Mouse (Mus musculus): ENCODE data around the gene Ace. TPM values are rescaled to one million over a fixed set of nuclear protein-coding genes. Genes with fewer than 3 reads are reported as not detected.
A peak's percentile ranks its signal among the peaks of the same experiment; 100 is the strongest.

The Ace gene
- polyA plus RNA-seq, 1 experiment: 1.3 TPM

- no peaks in the 10 kb centered on the region for H3K79me2 ChIP-seq (ENCODE audit: control insufficient read depth, insufficient read depth)
- no peak overlapping the region for H3K4me3 ChIP-seq
- no peak overlapping the region for H3K4me2 ChIP-seq (ENCODE audit: low read depth)
- H3K27me3 ChIP-seq (ENCODE audit: control insufficient read depth, insufficient read depth, insufficient read length): peaks cover 11% of the 10 kb centered on the region
- TF ChIP-seq MYOG (IDR thresholded peaks at IDR 0.05; ENCODE audit: control insufficient read depth in 1 of 3, insufficient read depth in 1 of 3, insufficient read length in 2 of 3, low read depth in 2 of 3) (no peak), TCF12 (IDR thresholded peaks at IDR 0.05; ENCODE audit: insufficient read depth, poor library complexity, severe bottlenecking) (no peak), CEBPB (IDR thresholded peaks at IDR 0.05; ENCODE audit: insufficient read depth, poor library complexity, severe bottlenecking) (no peak), MYOD1 (IDR thresholded peaks at IDR 0.05; ENCODE audit: control insufficient read depth in 1 of 3, insufficient read length in 2 of 3, low read depth in 2 of 3) (no peak), E2F4 (IDR thresholded peaks at IDR 0.05; ENCODE audit: insufficient read depth) (no peak), MAX (IDR thresholded peaks at IDR 0.05; ENCODE audit: low read depth) (no peak), POLR2A (IDR thresholded peaks at IDR 0.05; ENCODE audit: insufficient read length, low read depth) (no peak), TCF3 (IDR thresholded peaks at IDR 0.05; ENCODE audit: insufficient read length, low read depth) (no peak), POLR2AphosphoS2 (IDR thresholded peaks at IDR 0.05; ENCODE audit: insufficient read length, low read depth) (no peak), USF1 (IDR thresholded peaks at IDR 0.05; ENCODE audit: low read depth) (no peak), SRF (IDR thresholded peaks at IDR 0.05; ENCODE audit: control insufficient read depth, insufficient read length, low read depth) (no peak), REST (IDR thresholded peaks at IDR 0.05; ENCODE audit: insufficient read depth, insufficient read length) (no peak)
- H3ac ChIP-seq (ENCODE audit: control insufficient read depth, insufficient read length): no peak overlapping the region
- no peaks in the 10 kb centered on the region for H3K36me3 ChIP-seq (ENCODE audit: control insufficient read depth, insufficient read depth)
Observed at GRCm38 (mm10) chr11:105978634-105979033, 10.9 kb downstream of the Ace start.

GRCm38 (mm10) chr11:105984452-105984851, 16.7 kb downstream of the Ace start:
- Histone ChIP-seq H3K79me2 (ENCODE audit: control insufficient read depth, insufficient read depth) (no peaks in the 10 kb centered on the region), H3K27me3 (ENCODE audit: control insufficient read depth, insufficient read depth, insufficient read length) (peaks cover 11% of the 10 kb centered on the region), H3K36me3 (ENCODE audit: control insufficient read depth, insufficient read depth) (no peaks in the 10 kb centered on the region), H3K4me3 (no peak overlapping the region), H3ac (ENCODE audit: control insufficient read depth, insufficient read length) (no peak overlapping the region), H3K4me2 (ENCODE audit: low read depth) (no peak overlapping the region)
- TF ChIP-seq TCF12 (IDR thresholded peaks at IDR 0.05; ENCODE audit: insufficient read depth, poor library complexity, severe bottlenecking) (no peak), MYOG (IDR thresholded peaks at IDR 0.05; ENCODE audit: control insufficient read depth in 1 of 3, insufficient read depth in 1 of 3, insufficient read length in 2 of 3, low read depth in 2 of 3) (no peak), MAX (IDR thresholded peaks at IDR 0.05; ENCODE audit: low read depth) (no peak), REST (IDR thresholded peaks at IDR 0.05; ENCODE audit: insufficient read depth, insufficient read length) (no peak), MYOD1 (IDR thresholded peaks at IDR 0.05; ENCODE audit: control insufficient read depth in 1 of 3, insufficient read length in 2 of 3, low read depth in 2 of 3) (no peak), CEBPB (IDR thresholded peaks at IDR 0.05; ENCODE audit: insufficient read depth, poor library complexity, severe bottlenecking) (no peak), SRF (IDR thresholded peaks at IDR 0.05; ENCODE audit: control insufficient read depth, insufficient read length, low read depth) (no peak), TCF3 (IDR thresholded peaks at IDR 0.05; ENCODE audit: insufficient read length, low read depth) (no peak), USF1 (IDR thresholded peaks at IDR 0.05; ENCODE audit: low read depth) (no peak), POLR2A (IDR thresholded peaks at IDR 0.05; ENCODE audit: insufficient read length, low read depth) (no peak), E2F4 (IDR thresholded peaks at IDR 0.05; ENCODE audit: insufficient read depth) (no peak), POLR2AphosphoS2 (IDR thresholded peaks at IDR 0.05; ENCODE audit: insufficient read length, low read depth) (no peak)

GRCm38 (mm10) chr11:105987446-105987845, 19.7 kb downstream of the Ace start:
- TF ChIP-seq POLR2A (IDR thresholded peaks at IDR 0.05; ENCODE audit: insufficient read length, low read depth) (no peak), MYOD1 (IDR thresholded peaks at IDR 0.05; ENCODE audit: control insufficient read depth in 1 of 3, insufficient read length in 2 of 3, low read depth in 2 of 3) (no peak), E2F4 (IDR thresholded peaks at IDR 0.05; ENCODE audit: insufficient read depth) (no peak)
- no peaks in the 10 kb centered on the region for H3K36me3 ChIP-seq (ENCODE audit: control insufficient read depth, insufficient read depth)
- H3K4me3 ChIP-seq: no peak overlapping the region
- no peak overlapping the region for H3ac ChIP-seq (ENCODE audit: control insufficient read depth, insufficient read length)
- peaks cover 21% of the 10 kb centered on the region for H3K27me3 ChIP-seq (ENCODE audit: control insufficient read depth, insufficient read depth, insufficient read length)
- no peak overlapping the region for H3K4me2 ChIP-seq (ENCODE audit: low read depth)
- H3K79me2 ChIP-seq (ENCODE audit: control insufficient read depth, insufficient read depth): no peaks in the 10 kb centered on the region

- H3K27me3 ChIP-seq (ENCODE audit: control insufficient read depth, insufficient read depth, insufficient read length): peaks cover 30% of the 10 kb centered on the region
- TF ChIP-seq E2F4 (IDR thresholded peaks at IDR 0.05; ENCODE audit: insufficient read depth): no peak
- no peak for TF ChIP-seq MAX (IDR thresholded peaks at IDR 0.05; ENCODE audit: low read depth)
- no peak for TF ChIP-seq POLR2AphosphoS2 (IDR thresholded peaks at IDR 0.05; ENCODE audit: insufficient read length, low read depth)
- TF ChIP-seq CEBPB (IDR thresholded peaks at IDR 0.05; ENCODE audit: insufficient read depth, poor library complexity, severe bottlenecking): no peak
- TF ChIP-seq USF1 (IDR thresholded peaks at IDR 0.05; ENCODE audit: low read depth): no peak
- no peak for TF ChIP-seq SRF (IDR thresholded peaks at IDR 0.05; ENCODE audit: control insufficient read depth, insufficient read length, low read depth)
- TF ChIP-seq POLR2A (IDR thresholded peaks at IDR 0.05; ENCODE audit: insufficient read length, low read depth): no peak
- no peak for TF ChIP-seq TCF3 (IDR thresholded peaks at IDR 0.05; ENCODE audit: insufficient read length, low read depth)
- TF ChIP-seq REST (IDR thresholded peaks at IDR 0.05; ENCODE audit: insufficient read depth, insufficient read length): no peak
- TF ChIP-seq MYOG (IDR thresholded peaks at IDR 0.05; ENCODE audit: control insufficient read depth in 1 of 3, insufficient read depth in 1 of 3, insufficient read length in 2 of 3, low read depth in 2 of 3): no peak
- TF ChIP-seq TCF12 (IDR thresholded peaks at IDR 0.05; ENCODE audit: insufficient read depth, poor library complexity, severe bottlenecking): no peak
- no peak for TF ChIP-seq MYOD1 (IDR thresholded peaks at IDR 0.05; ENCODE audit: control insufficient read depth in 1 of 3, insufficient read length in 2 of 3, low read depth in 2 of 3)
- H3K36me3 ChIP-seq (ENCODE audit: control insufficient read depth, insufficient read depth): no peaks in the 10 kb centered on the region
- H3K79me2 ChIP-seq (ENCODE audit: control insufficient read depth, insufficient read depth): no peaks in the 10 kb centered on the region
- no peak overlapping the region for H3K4me2 ChIP-seq (ENCODE audit: low read depth)
- no peak overlapping the region for H3ac ChIP-seq (ENCODE audit: control insufficient read depth, insufficient read length)
- H3K4me3 ChIP-seq: no peak overlapping the region
Observed at GRCm38 (mm10) chr11:105989446-105989845, 21.7 kb downstream of the Ace start.

- no peak for TF ChIP-seq MAX (IDR thresholded peaks at IDR 0.05; ENCODE audit: low read depth)
- no peak for TF ChIP-seq REST (IDR thresholded peaks at IDR 0.05; ENCODE audit: insufficient read depth, insufficient read length)
- no peak for TF ChIP-seq TCF12 (IDR thresholded peaks at IDR 0.05; ENCODE audit: insufficient read depth, poor library complexity, severe bottlenecking)
- no peak for TF ChIP-seq SRF (IDR thresholded peaks at IDR 0.05; ENCODE audit: control insufficient read depth, insufficient read length, low read depth)
- 0 out of 2 replicates have a peak, but pooled peaks have one; percentile 8 for TF ChIP-seq CEBPB (IDR thresholded peaks at IDR 0.05; ENCODE audit: insufficient read depth, poor library complexity, severe bottlenecking)
- TF ChIP-seq USF1 (IDR thresholded peaks at IDR 0.05; ENCODE audit: low read depth): no peak
- Histone ChIP-seq H3K4me2 (ENCODE audit: low read depth) (no peak overlapping the region), H3K4me3 (no peak overlapping the region), H3K79me2 (ENCODE audit: control insufficient read depth, insufficient read depth) (no peaks in the 10 kb centered on the region), H3K27me3 (ENCODE audit: control insufficient read depth, insufficient read depth, insufficient read length) (peaks cover 38% of the 10 kb centered on the region), H3ac (ENCODE audit: control insufficient read depth, insufficient read length) (no peak overlapping the region), H3K36me3 (ENCODE audit: control insufficient read depth, insufficient read depth) (no peaks in the 10 kb centered on the region)
Observed at GRCm38 (mm10) chr11:105990231-105990630, 22.5 kb downstream of the Ace start.
